Mouse (Mus musculus) megakaryocyte progenitor cell, adult 5-6 weeks (primary cell): ENCODE data around the gene Tomt. TPM values are rescaled to one million over a fixed set of nuclear protein-coding genes. Genes with fewer than 3 reads are reported as not detected.

Source experiments
- ATAC-seq: replicated peaks from 2 replicates; pipeline ENCODE4 v1.8.0; 2016; ENCODE audit warnings: mild to moderate bottlenecking, moderate TSS enrichment, inconsistent platforms; ENCODE audit not compliant: poor library complexity
- total RNA-seq, 2 experiments: library from RNA; stranded (forward) in 1 of 2; stranded (reverse) in 1 of 2; fragments of 157-497, 149-512 nt in 1 of 2; fragments of 200-1000 nt in 1 of 2; gene quantifications; 2 replicates each; pipeline versions ENCODE4 v1.2.3 to v1.2.4; 2015 to 2017

Tomt gene
- total RNA-seq, 2 experiments from 2014 or later: not detected

DNA sequence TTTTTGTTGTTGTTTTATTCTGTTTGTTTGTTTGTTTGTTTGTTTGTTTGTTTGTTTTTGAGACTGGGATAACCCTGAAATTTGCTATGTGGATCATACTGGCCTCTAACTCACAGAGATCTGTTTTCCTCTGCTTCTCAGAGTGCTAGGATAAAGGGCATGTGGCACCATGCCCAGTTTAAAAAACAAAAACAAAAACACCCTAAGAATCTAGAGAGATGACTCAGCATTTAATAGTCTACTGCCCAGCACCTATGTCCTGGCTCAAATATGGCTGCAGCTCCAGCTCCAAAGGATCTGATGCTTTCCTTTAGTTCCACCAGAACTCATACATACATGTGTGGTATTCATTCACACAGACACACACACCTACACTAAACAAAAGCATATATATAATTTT lies 45.2 kb downstream of the Tomt start:
- no peak for ATAC-seq

DNA sequence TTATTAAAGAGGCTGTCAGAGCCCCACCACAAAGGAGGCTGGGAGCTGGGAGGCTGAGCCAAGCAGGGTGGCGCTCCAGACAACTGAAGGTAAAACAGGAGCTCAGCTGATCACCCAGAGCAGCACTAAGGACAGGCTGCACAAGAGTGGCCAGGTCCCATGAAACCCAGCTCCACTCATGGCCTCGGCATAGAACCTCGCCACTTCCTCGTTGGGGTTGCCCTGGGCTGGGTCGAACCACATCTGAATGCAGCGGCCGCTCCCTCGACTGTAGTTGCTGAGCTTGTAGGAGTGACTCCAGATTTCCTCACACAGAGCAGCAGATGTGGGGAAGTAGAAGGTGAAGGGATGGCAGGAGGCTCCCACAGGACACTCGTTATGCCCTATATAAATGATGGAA lies 47.8 kb downstream of the Tomt start:
- ATAC-seq: peak; percentile 39; the same call in 1 of the 2 replicates

GRCm38 (mm10) chr7:101857094-101857493 lies 49.1 kb downstream of the Tomt start, which contains the start of gene Folr2:
TSS of gene Folr2 (minus strand) at chr7:101857194.
- ATAC-seq: no peak

- ATAC-seq: no peak
Measured at GRCm38 (mm10) chr7:101853816-101854215, 52.3 kb downstream of the Tomt start.

DNA sequence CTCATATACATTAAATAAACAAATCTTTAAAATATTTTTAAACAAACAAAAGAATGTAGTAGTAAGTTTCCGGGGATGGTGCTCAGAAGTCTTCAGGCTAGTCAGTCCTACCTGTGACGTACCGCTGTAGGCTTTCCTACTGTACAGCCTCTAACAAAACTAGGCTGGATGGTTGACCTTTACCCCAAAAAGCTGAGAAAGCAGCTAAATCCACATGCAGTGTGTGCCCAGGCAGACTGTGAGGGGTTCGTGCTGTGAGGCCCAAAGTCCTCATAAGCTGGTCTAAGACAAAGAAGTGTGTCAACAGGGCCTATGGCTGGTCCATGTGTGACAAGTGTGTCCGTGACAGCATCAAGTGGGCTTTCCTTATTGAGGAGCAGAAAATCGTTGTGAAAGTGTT lies 53.3 kb downstream of the Tomt start:
- ATAC-seq: no peak

DNA sequence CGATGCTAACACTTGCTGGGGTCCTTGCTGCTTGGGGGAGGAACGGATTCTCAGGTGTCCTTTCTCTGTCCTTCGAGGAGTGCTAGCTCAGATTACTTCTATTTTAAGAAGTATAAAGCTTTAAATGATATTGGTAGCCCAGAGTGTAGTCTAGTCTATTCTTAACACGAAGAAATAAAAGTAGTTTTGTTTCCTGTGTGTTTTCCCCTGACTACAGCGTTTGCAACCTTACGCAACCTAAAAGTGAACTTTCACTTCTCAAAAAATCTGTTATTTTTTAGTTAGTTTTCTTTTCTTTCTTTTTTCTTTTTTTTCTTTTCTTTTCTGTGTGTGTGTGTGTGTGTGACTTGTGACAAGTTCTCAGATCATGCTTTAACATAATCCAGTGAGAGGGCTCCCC lies 54.5 kb downstream of the Tomt start:
- peak; percentile 42 for ATAC-seq

Other genes with a start within 250 kb of the Tomt start
- gene Clpb, start 242.7 kb downstream of the Tomt start, total RNA-seq (2015): 7.2 and 9.9 TPM in 2 replicates
- 32.9 and 45.8 TPM in 2 replicates for gene Clpb, start 242.7 kb downstream of the Tomt start, total RNA-seq (2017)
- not detected in 2 replicates for gene Phox2a, start 88.0 kb downstream of the Tomt start, total RNA-seq (2015)
- gene Phox2a, start 88.0 kb downstream of the Tomt start, total RNA-seq (2017): not detected in 2 replicates
- gene Inppl1, start 68.1 kb downstream of the Tomt start, total RNA-seq (2015): 1.2 and 4.0 TPM in 2 replicates
- gene Inppl1, start 68.1 kb downstream of the Tomt start, total RNA-seq (2017): 1.6 and 4.6 TPM in 2 replicates
- gene Folr2, start 49.2 kb downstream of the Tomt start, total RNA-seq (2015): not detected in 2 replicates
- not detected in 2 replicates for gene Folr2, start 49.2 kb downstream of the Tomt start, total RNA-seq (2017)
- gene Anapc15, start 42.6 kb downstream of the Tomt start, total RNA-seq (2015): 56.2 and 70.6 TPM in 2 replicates
- 98.6 and 132 TPM in 2 replicates for gene Anapc15, start 42.6 kb downstream of the Tomt start, total RNA-seq (2017)
- gene Folr1, start 35.6 kb downstream of the Tomt start, total RNA-seq (2015): 0.74 and 1.9 TPM in 2 replicates
- 0.37 TPM in 1 of 2 replicates, not detected in the other for gene Folr1, start 35.6 kb downstream of the Tomt start, total RNA-seq (2017)
- 74.7 and 91.8 TPM in 2 replicates for gene Lamtor1, start 455 bp downstream of the Tomt start, total RNA-seq (2015)
- gene Lamtor1, start 455 bp downstream of the Tomt start, total RNA-seq (2017): 75.0 and 75.7 TPM in 2 replicates
- 1.9 and 3.8 TPM in 2 replicates for gene Lrrc51, start 27.5 kb upstream of the Tomt start, total RNA-seq (2015)
- 1.0 TPM in 1 of 2 replicates, not detected in the other for gene Lrrc51, start 27.5 kb upstream of the Tomt start, total RNA-seq (2017)
- gene Numa1, start 27.8 kb upstream of the Tomt start, total RNA-seq (2015): 83.1 and 93.8 TPM in 2 replicates
- 156 and 190 TPM in 2 replicates for gene Numa1, start 27.8 kb upstream of the Tomt start, total RNA-seq (2017)
- 3.1 and 7.6 TPM in 2 replicates for gene Il18bp, start 112.3 kb upstream of the Tomt start, total RNA-seq (2015)
- gene Il18bp, start 112.3 kb upstream of the Tomt start, total RNA-seq (2017): 2.1 and 2.5 TPM in 2 replicates
- 11.3 and 12.2 TPM in 2 replicates for gene Rnf121, start 159.1 kb upstream of the Tomt start, total RNA-seq (2015)
- 7.1 and 12.7 TPM in 2 replicates for gene Rnf121, start 159.1 kb upstream of the Tomt start, total RNA-seq (2017)
- 17.6 and 19.7 TPM in 2 replicates for gene Xndc1, start 159.2 kb upstream of the Tomt start, total RNA-seq (2015)
- gene Xndc1, start 159.2 kb upstream of the Tomt start, total RNA-seq (2017): 28.4 and 30.3 TPM in 2 replicates
- 0.57 and 0.85 TPM in 2 replicates for gene Xntrpc, start 159.4 kb upstream of the Tomt start, total RNA-seq (2015)
- 0.34 and 0.92 TPM in 2 replicates for gene Xntrpc, start 159.4 kb upstream of the Tomt start, total RNA-seq (2017)
- not detected in 2 replicates for gene Trpc2, start 176.8 kb upstream of the Tomt start, total RNA-seq (2015)
- 0.24 TPM in 1 of 2 replicates, not detected in the other for gene Trpc2, start 176.8 kb upstream of the Tomt start, total RNA-seq (2017)
- not detected in 2 replicates for gene Art1, start 195.4 kb upstream of the Tomt start, total RNA-seq (2015)
- gene Art1, start 195.4 kb upstream of the Tomt start, total RNA-seq (2017): not detected in 2 replicates
- 0.12 TPM in 1 of 2 replicates, not detected in the other for gene Art5, start 203.1 kb upstream of the Tomt start, total RNA-seq (2015)
- gene Art5, start 203.1 kb upstream of the Tomt start, total RNA-seq (2017): 0.17 and 0.20 TPM in 2 replicates
- not detected in 2 replicates for gene Chrna10, start 210.5 kb upstream of the Tomt start, total RNA-seq (2015)
- gene Chrna10, start 210.5 kb upstream of the Tomt start, total RNA-seq (2017): not detected in 2 replicates